Mouse (Mus musculus): ENCODE data around the gene Etnk2. TPM values are rescaled to one million over a fixed set of nuclear protein-coding genes. Genes with fewer than 3 reads are reported as not detected.

Etnk2 gene
- total RNA-seq, 2 experiments from 2014 or later = not detected

- no peak for ATAC-seq (ENCODE audit: poor library complexity, severe bottlenecking)
These were observed 17.1 kb downstream of the Etnk2 start for GRCm38 (mm10) chr1:133380347-133381065.

DNA sequence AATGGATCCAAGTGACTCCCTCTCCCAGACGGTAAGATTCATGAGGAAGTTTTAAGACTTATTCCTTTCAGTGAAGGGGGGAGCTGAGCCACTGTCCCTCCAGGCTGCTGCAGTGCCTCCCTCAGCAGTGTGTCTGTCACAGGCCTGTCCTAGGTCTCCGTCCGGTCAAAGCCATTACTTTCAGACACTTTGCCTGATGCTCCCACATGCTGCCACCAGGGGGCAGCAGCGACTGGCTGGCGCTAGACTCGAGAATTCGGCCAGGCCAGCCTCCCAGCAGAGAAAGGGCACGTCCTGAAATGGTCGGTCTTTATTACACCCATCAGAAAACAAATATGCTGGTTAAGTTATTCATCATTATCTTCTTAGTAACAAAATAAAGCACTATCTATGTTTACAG lies 18.6 kb downstream of the Etnk2 start:
- ATAC-seq (ENCODE audit: poor library complexity, severe bottlenecking) = peak; percentile 78

- no peak for ATAC-seq (ENCODE audit: poor library complexity, severe bottlenecking)
These were observed 19.3 kb downstream of the Etnk2 start for GRCm38 (mm10) chr1:133382552-133383155.

DNA sequence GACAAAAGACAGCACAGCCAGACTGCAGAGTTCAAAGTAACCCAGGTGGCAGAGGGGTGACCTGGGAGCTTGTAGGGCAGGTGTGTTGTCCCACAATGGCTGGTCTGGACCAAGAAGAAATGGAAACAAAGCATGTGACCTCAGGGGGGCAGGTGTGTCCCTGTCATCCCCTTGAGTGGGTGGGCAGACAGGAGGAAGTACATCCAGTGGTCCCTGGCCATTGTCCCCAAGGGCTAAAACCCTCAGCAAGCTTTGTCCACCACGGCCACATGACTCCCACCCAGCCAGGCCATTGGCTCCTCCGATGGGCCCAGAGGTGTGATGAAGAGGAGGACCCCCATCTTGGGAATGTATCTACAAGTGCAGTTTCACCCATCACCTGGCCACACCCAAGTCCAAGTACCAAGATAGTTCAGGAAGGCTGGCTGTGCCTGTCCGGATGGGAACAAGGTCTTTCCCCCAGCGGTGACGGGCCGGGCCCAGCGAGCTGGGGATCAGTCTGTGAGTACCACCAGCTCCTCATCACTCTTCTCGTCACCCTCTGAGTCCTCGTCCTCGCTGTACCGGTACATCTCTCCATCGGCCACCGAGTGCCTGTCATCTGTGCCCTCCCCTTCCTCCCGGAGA lies 19.9 kb downstream of the Etnk2 start:
- no peak for ATAC-seq (ENCODE audit: poor library complexity, severe bottlenecking)

DNA sequence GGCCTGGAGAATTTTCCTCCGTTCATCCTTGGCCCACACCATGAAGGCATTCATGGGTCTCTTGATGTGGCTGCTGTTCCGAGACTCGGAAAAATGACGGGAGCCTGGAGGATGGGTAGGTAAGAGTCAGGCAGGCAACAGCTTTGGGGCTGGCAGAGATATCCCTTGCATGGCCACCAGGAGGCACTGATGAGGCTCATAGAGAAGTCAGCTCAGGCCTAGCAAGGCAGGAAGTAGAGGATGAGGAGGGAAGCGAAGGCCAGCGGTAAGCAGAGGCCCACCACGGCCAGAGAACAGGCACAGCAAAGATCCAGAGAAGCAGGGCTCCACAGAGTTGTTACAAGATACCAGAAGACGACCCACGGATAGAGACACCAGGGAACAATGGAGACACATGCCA lies 22.1 kb downstream of the Etnk2 start:
- peak; percentile 84 for ATAC-seq (ENCODE audit: poor library complexity, severe bottlenecking)

DNA sequence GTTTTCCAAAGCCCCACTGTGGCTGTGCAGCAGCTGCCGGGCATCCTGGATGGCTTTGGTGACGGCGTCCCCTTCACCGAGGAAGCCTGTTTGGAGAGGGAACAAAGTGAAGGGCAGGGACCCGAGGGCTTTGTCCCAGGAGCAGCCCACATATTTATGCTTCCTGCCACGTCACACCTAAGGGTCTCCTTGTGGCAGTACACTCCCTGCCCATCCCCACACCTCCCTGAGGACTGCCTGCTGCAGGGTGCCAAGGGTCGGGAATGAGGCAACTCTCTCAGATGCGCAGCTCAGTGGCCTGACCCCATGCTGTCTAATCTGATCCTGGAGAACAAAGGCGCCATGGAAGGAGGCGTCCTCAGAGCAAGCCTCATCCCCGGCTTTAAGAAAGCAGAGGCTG lies 22.8 kb downstream of the Etnk2 start:
- no peak for ATAC-seq (ENCODE audit: poor library complexity, severe bottlenecking)

GRCm38 (mm10) chr1:133387539-133388268 lies 24.3 kb downstream of the Etnk2 start:
- no peak for ATAC-seq (ENCODE audit: poor library complexity, severe bottlenecking)

GRCm38 (mm10) chr1:133394702-133395101 lies 31.3 kb downstream of the Etnk2 start:
- no peak for ATAC-seq (ENCODE audit: poor library complexity, severe bottlenecking)

DNA sequence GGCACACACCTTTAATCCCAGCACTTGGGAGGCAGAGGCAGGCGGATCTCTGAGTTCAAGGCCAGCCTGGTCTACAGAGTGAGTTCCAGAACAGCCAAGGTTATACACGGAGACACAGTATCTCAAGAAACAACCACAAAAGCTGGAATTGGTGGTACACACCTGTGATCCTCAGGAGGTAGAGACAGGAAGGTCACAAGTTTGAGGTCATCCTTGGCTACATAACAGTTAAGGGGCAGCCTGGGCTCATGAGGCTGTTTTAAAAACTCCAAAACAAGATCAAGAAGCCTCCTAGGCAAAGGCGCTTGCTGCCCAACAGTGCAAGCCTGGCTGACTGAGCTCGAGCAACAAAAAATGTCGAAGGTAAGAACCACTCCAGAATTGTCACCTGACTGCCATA lies 33.3 kb downstream of the Etnk2 start:
- ATAC-seq (ENCODE audit: poor library complexity, severe bottlenecking) = no peak

- ATAC-seq (ENCODE audit: poor library complexity, severe bottlenecking) = no peak
These were observed 33.7 kb downstream of the Etnk2 start for GRCm38 (mm10) chr1:133397094-133397482.

- no peak for ATAC-seq (ENCODE audit: poor library complexity, severe bottlenecking)
These were observed 34.3 kb downstream of the Etnk2 start for GRCm38 (mm10) chr1:133397483-133398237.

DNA sequence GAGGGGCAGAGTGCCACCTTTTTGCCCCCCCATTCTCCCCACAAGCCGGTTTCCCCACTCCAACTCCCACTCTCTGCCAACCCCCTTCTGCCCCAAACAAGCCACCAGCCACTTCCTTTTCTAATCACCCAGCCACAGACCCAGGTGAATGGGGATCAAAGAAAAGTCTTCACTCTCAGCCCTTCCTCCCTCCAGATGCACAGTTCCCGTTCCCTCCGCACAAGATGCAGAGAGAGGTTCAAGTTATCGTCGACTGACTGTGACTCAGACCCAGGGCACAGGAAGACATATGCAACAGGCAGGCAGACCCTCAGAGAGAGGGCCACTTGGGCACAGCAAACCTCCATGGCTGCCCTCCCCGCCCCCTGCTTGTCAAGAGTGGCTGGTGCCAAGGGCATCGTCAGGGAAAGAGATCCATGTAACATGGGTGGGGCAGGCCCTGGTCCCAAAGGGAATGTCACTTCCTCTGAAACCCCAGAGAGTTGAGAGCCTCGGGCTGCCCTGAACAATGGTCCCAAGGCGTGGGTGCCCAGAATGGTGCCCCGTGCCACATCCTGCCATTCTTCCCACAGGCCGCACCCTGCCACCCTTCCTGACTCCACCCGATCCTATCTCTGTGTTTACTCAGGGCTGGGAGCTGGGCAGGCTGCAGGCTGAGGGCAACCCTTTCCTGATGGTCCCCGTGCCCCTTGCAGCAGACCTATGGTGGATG lies 36.8 kb downstream of the Etnk2 start:
- ATAC-seq (ENCODE audit: poor library complexity, severe bottlenecking) = no peak

DNA sequence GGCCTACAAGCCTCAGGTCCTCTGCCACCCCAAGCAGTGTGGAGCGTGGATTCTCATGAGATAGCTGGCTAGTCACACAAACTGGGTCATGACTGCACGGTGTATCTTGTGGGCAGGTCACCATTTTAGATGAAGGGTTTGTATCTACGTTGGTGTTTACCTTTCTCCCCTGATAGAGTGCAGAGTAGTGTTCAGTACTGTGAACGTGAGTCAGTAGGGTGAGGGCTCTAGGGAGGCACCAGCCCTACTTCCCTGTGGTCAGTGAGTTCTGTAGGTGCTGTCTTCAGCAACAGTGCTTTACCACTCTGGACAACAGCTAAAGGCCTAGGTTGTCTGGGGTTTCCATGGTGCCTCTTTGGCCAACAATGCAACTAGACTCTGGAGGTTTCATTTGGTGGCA lies 40.6 kb downstream of the Etnk2 start:
- no peak for ATAC-seq (ENCODE audit: poor library complexity, severe bottlenecking)

DNA sequence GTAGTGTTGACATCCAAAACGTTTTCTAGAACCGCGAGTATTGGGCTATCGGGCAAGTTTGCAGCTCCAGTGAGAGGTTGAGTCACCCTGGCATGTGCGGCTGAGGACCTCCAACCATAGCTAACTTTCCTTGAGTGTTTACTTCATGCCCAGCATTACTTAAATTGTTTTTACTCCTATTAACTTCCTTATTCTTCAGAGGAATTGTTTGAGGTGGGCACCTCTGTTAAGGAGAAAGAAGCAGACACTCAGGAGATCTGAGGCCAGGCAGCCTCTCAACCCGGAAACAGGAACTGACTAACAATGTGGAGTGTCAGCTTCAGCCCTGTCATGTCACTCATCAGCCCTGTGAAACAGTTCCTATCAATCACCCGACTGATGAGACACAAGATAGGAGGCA lies 43.2 kb downstream of the Etnk2 start:
- ATAC-seq (ENCODE audit: poor library complexity, severe bottlenecking) = no peak

DNA sequence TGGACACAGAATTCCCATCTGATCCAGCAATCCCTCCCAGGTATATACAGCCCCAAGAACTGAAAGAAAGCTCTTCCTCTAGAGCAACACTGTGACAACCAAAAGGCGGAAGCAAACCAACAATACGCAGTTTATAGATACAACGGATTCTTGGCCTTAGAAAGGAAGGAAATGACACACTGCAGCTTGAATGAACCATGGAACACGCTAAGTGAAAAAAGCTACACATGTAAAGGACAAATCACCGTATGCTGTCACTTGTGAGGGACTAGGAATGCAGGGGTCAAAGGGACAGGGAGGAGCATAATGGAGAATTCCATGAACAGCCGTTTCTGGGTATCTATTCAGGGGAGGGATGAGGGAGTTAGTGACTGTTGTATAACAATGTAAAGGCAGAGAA lies 44.1 kb downstream of the Etnk2 start:
- no peak for ATAC-seq (ENCODE audit: poor library complexity, severe bottlenecking)

DNA sequence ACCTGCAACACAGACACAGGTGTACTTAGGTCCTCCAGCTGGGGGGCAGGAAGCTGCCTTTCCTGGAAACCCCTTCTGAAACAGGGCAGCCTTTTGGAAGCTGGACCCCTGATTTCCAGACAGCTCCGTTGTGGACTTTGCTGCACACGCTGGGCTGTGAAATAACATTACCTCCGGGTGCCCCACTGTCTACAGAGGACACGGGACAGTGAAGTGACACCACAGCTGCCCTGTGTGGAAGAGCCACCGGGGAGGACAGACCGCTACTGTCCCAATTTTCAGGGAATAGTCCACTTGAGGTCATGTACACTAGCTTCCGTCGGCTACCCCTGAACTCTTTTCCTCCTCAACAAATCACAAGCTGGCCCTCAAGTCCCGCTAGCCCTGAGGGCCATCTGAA lies 44.9 kb downstream of the Etnk2 start:
- ATAC-seq (ENCODE audit: poor library complexity, severe bottlenecking) = no peak

DNA sequence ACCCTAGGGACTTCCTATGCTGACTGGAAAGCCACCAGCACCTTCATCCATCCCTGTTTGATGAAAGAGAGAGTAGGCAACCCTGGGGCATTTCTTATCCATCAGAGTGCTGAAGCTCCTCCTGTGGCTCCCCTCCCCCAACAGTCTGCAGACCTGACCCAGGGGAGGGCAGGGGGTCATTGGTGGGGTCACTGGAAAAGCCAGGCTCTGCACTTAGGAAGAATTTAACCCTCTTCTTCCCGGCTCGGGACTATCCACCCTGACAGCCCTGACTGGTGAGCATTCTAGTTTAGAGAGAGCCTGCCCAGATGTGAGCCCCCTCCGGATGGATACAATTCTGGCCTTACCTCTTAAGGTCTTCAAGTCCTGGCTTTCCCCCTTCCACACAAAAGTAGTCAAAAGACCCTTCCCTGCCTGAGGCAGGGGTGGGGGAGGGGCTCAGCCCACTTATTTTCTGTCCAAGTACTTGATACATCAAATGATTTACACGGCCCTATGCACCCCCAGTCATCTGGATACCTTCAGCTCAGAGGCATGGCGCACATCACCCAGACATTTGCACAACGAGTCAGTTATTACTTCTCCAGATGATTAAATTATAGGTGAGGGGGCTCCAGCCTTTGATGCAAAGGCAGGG lies 45.6 kb downstream of the Etnk2 start:
- ATAC-seq (ENCODE audit: poor library complexity, severe bottlenecking) = no peak

DNA sequence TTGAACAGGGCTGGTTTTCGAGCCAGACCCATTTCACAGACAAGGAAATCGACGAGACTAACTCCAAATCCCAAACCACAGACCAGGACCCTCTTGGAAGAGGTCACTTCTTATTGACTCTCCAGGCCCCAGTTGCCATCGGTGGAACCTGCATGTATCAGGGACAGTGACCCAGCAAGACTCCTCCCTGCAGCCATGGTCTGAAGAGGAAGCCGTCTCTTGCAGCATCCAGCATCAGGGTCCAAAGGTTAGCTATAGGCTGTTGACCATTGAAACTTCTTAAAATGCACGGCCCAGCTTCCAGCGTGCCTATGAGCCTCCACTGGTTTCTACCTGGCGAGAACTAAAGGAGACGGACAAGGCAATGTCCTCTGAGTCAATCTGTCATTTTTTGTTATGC lies 46.4 kb downstream of the Etnk2 start:
- ATAC-seq (ENCODE audit: poor library complexity, severe bottlenecking) = no peak

GRCm38 (mm10) chr1:133411506-133412147 lies 48.3 kb downstream of the Etnk2 start:
- ATAC-seq (ENCODE audit: poor library complexity, severe bottlenecking) = no peak

All from megakaryocyte, adult 5-6 weeks (primary cell).